Mouse (Mus musculus) ES-Bruce4 (cell line): ENCODE results near the gene Rbm47.

Experiments used
- CTCF ChIP-seq: IDR thresholded peaks from one replicate; pipeline ENCODE4 v1.8.1; 2011; ENCODE audit warnings: low read depth, low read length
- EP300 ChIP-seq: IDR thresholded peaks from 2 replicates; pipeline ENCODE4 v1.6.1; 2011; ENCODE audit warnings: low read depth, low read length; ENCODE audit not compliant: insufficient read depth
- POLR2A ChIP-seq: IDR thresholded peaks from one replicate; pipeline ENCODE4 v1.8.1; 2011; ENCODE audit warnings: low read length; ENCODE audit not compliant: insufficient read depth

- TF ChIP-seq EP300 (no peak), CTCF (no peak), POLR2A (no peak)
These were observed 120.0 kb downstream of the Rbm47 start for GRCm38 (mm10) chr5:66052777-66053548.
